Mouse (Mus musculus) lung, embryonic 14.5 days (tissue): ENCODE measurements around the gene Iqck. TPM values are rescaled to one million over a fixed set of nuclear protein-coding genes. Genes with fewer than 3 reads are reported as not detected.

Experiments
- ATAC-seq: fragments of 200-750 bp; cut with Nextera tagmentation; 2 replicates; pipeline ENCODE4 v1.8.0; 2017; ENCODE audit warnings: mild to moderate bottlenecking, moderate TSS enrichment, moderate library complexity; ENCODE audit not compliant: insufficient read depth
- DNase-seq: peaks from one replicate; pipeline ENCODE4 v3.0.0-alpha.2; 2015
- H3K27ac ChIP-seq: fragments of 300-500 bp; sonication (generic); 2 replicates; pipeline ENCODE4 v1.5.1; 2014; ENCODE audit warnings: low read depth, mild to moderate bottlenecking, moderate library complexity
- H3K27me3 ChIP-seq: fragments of 300-500 bp; sonication (generic); 2 replicates; pipeline ENCODE4 v1.6.1; 2014; ENCODE audit warnings: low read length, control low read depth; ENCODE audit not compliant: insufficient read depth
- H3K36me3 ChIP-seq: fragments of 300-500 bp; sonication (generic); 2 replicates; pipeline ENCODE4 v1.6.1; 2014; ENCODE audit warnings: control low read depth; ENCODE audit not compliant: insufficient read depth
- H3K4me1 ChIP-seq: fragments of 300-500 bp; sonication (generic); 2 replicates; pipeline ENCODE4 v1.6.1; 2014; ENCODE audit warnings: antibody characterized with exemption, control low read depth; ENCODE audit not compliant: insufficient read depth
- H3K4me2 ChIP-seq: fragments of 300-500 bp; sonication (generic); 2 replicates; pipeline ENCODE4 v1.6.1; 2014; ENCODE audit warnings: mild to moderate bottlenecking
- H3K4me3 ChIP-seq: fragments of 300-500 bp; sonication (generic); 2 replicates; pipeline ENCODE4 v1.5.1; 2014; ENCODE audit warnings: low read depth, low read length
- H3K9ac ChIP-seq: fragments of 300-500 bp; sonication (generic); 2 replicates; pipeline ENCODE4 v1.6.1; 2014
- H3K9me3 ChIP-seq: fragments of 300-500 bp; sonication (generic); 2 replicates; pipeline ENCODE4 v1.6.1; 2016; ENCODE audit warnings: low read depth, low read length, control low read depth
- CTCF ChIP-seq: IDR thresholded peaks from 2 replicates; pipeline ENCODE4 v1.5.1; 2016; ENCODE audit warnings: antibody characterized with exemption, low read depth
- WGBS: fragments of 180-500 bp; shearing (Covaris S2); extraction: QIAGEN DNeasy Blood & Tissue Kit; methylation state at CpG from one replicate; pipeline ENCODE4 v1.1.7; 2014; 5-methylcytosine and 5-hydroxymethylcytosine counted together
- polyA plus RNA-seq: library from polyadenylated mRNA; unstranded; fragments of >200 nt; fragmentation: Nextera tagmentation; extraction: Ambion mirVana; gene quantifications from 2 replicates; pipeline ENCODE4 v1.2.1, GENCODE M21; 2014

The Iqck gene
- polyA plus RNA-seq, 1 experiment from 2014 or later, result 3.2 TPM

DNA sequence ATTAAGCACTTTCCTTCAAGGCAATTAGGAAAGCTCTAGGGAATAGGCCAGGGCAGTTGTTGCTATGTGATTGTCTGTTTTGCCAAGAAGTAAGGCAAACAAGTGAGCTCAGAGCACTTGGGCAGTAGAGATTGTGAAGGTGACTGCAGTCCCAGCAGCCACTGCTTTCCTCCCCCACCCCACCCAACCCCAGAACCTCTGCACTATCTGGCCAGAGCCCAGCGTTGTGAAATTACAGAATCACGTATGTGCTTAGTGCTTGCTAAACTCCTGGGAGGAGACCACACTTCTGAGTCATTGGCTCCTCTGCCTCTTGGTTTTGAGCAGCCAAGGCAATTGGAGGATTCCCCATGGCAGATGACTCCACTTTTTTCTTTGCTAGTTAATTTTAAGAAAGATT is 79.8 kb downstream of the Iqck start:
- Histone ChIP-seq H3K36me3 (no peaks in the 10 kb centered on the region), H3K4me1 (no peaks in the 10 kb centered on the region), H3K4me3 (no peak overlapping the region), H3K27me3 (no peaks in the 10 kb centered on the region), H3K9me3 (no peaks in the 10 kb centered on the region), H3K9ac (no peak overlapping the region), H3K4me2 (no peak overlapping the region), H3K27ac (no peak overlapping the region)
- TF ChIP-seq CTCF, result no peak
- ATAC-seq, result no peak
- WGBS, result 30% methylated on average over 2 of the region's 2 CpGs
- DNase-seq, result no peak

DNA sequence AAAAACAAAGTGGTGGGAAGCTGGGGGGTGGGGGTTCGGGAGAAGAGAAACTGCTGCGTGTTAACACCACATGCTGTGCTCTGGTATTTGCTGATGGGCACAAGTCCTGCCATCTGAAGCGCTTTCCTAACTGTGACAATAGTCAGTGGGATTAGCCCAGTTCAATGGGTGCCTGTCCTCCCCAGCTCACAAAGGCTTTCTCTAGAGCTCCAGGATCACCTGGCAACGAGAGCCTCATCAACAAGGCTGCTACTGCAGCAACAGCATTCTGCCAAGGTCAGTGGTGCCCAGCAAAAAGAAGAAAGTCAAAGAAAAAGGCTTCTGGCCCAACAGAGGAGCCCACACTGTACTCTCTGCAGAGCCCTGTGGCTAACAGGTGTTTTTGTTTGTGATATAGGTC is 81.3 kb downstream of the Iqck start:
- Histone ChIP-seq H3K27me3 (no peaks in the 10 kb centered on the region), H3K4me3 (no peak overlapping the region), H3K4me2 (no peak overlapping the region), H3K9ac (no peak overlapping the region), H3K4me1 (no peaks in the 10 kb centered on the region), H3K36me3 (no peaks in the 10 kb centered on the region), H3K27ac (no peak overlapping the region), H3K9me3 (no peaks in the 10 kb centered on the region)
- DNase-seq (no peak), ATAC-seq (no peak)
- 32% methylated on average over 4 of the region's 4 CpGs for WGBS
- TF ChIP-seq CTCF, result no peak

DNA sequence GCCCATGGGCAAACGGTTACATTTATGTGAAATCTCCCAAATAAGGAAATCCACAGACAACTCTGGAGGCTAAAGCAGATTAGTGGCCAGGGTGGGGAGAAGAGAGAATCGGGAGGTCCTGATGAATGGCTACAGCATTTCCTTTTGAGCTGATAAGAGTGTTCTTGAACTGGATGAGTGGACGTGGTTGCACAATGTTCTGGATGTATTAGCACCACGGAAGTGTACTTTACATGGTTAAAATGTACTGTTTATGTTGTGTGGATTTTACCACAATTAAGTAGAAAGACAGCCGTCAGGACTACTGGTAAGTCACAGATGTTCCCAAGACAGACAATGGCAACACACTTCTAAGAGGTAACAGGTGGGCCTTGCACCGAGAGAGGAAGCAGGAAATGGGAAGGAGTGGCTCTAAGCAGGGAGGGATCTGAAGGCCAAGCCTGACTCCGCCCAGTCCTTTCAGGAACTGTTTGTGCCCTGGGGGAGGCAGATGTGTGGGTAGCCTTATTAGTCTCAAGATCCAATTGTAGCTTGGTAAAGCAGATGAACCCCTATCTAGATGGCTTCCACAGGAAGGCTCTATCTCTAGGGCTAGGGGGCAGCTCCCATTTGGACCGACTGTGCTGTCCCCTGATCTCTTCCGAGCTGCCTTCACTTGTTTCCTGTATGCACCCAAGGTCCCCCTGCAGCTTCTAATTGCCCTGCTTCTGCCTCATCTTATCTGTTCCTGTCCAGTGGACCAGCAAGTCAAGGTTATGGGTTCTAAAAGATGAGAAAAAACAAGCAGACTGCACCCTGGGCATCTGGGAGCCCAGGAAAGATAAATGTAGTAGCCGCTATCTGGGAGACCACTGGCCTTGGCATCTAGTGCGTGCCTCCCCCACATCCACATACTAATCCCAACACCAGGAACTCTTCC is 82.2 kb downstream of the Iqck start:
- H3K27ac ChIP-seq, result no peak overlapping the region
- no peaks in the 10 kb centered on the region for H3K36me3 ChIP-seq
- no peaks in the 10 kb centered on the region for H3K9me3 ChIP-seq
- no peak for TF ChIP-seq CTCF
- no peak overlapping the region for H3K4me2 ChIP-seq
- no peak overlapping the region for H3K9ac ChIP-seq
- no peak for ATAC-seq
- DNase-seq, result no peak
- WGBS, result 51% methylated on average over 11 of the region's 11 CpGs
- H3K4me1 ChIP-seq, result no peaks in the 10 kb centered on the region
- H3K27me3 ChIP-seq, result no peaks in the 10 kb centered on the region
- no peak overlapping the region for H3K4me3 ChIP-seq

DNA sequence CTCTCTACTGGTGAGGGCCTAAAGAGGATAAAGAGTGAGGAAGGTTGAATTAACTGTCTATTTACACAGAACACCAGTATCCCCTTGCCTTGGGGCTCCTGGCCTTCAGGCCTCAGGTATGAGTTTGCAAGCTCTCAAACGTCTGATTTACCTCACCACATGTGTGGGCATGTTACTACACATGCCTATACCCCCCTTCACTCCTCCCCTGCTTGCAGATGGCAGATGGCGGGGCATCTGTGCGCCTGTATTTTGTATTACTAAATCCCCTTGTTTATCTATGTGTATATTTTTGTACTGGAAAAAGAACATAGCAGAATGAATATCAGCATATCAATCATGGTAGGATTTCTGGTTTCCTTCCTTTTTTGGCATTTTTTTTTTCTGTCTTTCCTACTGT is 86.7 kb downstream of the Iqck start:
- no peak for DNase-seq
- Histone ChIP-seq H3K27me3 (no peaks in the 10 kb centered on the region), H3K4me1 (no peaks in the 10 kb centered on the region), H3K4me2 (no peak overlapping the region), H3K9ac (no peak overlapping the region), H3K4me3 (no peak overlapping the region), H3K27ac (no peak overlapping the region), H3K36me3 (no peaks in the 10 kb centered on the region), H3K9me3 (no peaks in the 10 kb centered on the region)
- ATAC-seq, result no peak
- 57% methylated on average over 3 of the region's 3 CpGs for WGBS
- TF ChIP-seq CTCF, result no peak

DNA sequence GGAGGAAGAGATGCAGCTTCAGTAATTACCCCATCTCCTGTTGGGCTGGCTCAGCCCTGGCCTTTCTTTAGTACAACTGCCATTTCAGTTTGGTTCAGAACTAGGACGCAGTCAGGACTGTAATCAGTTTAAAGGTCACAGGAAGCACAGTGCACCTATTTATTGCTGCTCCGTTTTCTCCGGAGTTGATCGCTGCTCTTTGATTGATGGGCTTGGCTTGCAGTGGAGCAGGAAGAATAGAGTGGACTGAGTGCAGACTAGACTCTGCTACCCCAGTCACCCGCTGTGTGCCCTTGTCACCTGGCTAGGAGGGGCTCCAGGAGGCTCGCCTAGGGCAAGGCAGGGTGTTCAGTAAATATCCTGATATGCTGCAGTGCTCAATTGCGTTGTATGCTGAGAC is 87.6 kb downstream of the Iqck start:
- ATAC-seq, result no peak
- Histone ChIP-seq H3K36me3 (no peaks in the 10 kb centered on the region), H3K4me2 (no peak overlapping the region), H3K4me3 (no peak overlapping the region), H3K27me3 (no peaks in the 10 kb centered on the region), H3K27ac (no peak overlapping the region), H3K4me1 (no peaks in the 10 kb centered on the region), H3K9me3 (no peaks in the 10 kb centered on the region), H3K9ac (no peak overlapping the region)
- no peak for TF ChIP-seq CTCF
- DNase-seq, result no peak
- 29% methylated on average over 7 of the region's 7 CpGs for WGBS

DNA sequence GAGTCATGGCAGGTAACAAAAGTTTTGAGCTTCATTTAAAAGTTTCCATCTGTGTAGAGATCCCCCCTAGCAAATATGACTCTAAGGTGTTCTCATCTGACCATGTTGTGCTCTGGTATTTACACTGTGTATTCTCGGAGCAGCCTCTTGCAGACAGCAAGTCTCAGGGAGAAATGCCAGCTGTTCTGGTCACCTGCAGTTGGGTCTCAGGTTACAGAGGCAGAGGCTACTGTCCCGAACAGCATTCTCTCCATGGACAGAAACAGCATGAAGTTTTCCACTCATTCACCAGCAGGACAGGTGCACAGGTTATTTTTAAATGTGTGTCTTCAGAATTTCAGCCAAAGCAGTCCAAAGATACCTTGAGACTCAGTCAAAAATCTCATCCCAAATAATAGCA is 89.3 kb downstream of the Iqck start:
- Histone ChIP-seq H3K9me3 (no peaks in the 10 kb centered on the region), H3K27me3 (no peaks in the 10 kb centered on the region), H3K4me2 (no peak overlapping the region), H3K9ac (no peak overlapping the region), H3K36me3 (no peaks in the 10 kb centered on the region), H3K4me3 (no peak overlapping the region), H3K4me1 (no peaks in the 10 kb centered on the region), H3K27ac (no peak overlapping the region)
- WGBS, result 9% methylated on average over 2 of the region's 2 CpGs
- no peak for TF ChIP-seq CTCF
- ATAC-seq, result no peak
- DNase-seq, result no peak

DNA sequence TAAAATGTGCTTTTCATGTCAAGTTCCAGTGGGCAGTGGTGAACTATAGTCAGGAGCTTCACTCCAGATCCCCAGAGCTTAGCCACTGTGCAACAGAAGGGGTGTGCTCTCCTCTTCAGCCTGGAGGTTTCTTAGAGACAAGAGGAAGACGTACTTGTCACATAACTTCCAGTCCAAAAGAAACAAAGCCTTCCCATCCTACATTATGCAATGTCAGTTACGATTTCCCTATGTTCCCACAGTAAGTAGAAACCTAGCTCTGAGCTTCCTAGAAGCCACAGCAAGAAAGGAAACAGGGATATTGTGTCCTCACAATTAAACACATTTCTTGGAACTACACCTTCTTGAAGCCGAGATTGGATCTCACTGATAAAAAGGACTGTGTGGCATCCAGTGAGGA is 91.7 kb downstream of the Iqck start:
- Histone ChIP-seq H3K27me3 (no peaks in the 10 kb centered on the region), H3K9me3 (no peaks in the 10 kb centered on the region), H3K36me3 (no peaks in the 10 kb centered on the region), H3K27ac (no peak overlapping the region), H3K4me2 (no peak overlapping the region), H3K4me3 (no peak overlapping the region), H3K9ac (no peak overlapping the region), H3K4me1 (no peaks in the 10 kb centered on the region)
- no peak for ATAC-seq
- no peak for DNase-seq
- 63% methylated on average over 3 of the region's 3 CpGs for WGBS
- no peak for TF ChIP-seq CTCF
